Mouse (Mus musculus) megakaryocyte, embryonic 14.5 days (primary cell): ENCODE results near the gene Nkx2-5.

Experiments used
- FLI1 ChIP-seq: IDR thresholded peaks from 2 replicates; pipeline ENCODE4 v1.6.1; 2012; ENCODE audit warnings: low read length, inconsistent platforms, mixed read lengths
- GATA1 ChIP-seq: IDR thresholded peaks from 3 replicates; pipeline ENCODE4 v1.6.1; 2012; ENCODE audit warnings: mixed read lengths, low read length, inconsistent platforms, borderline replicate concordance

DNA sequence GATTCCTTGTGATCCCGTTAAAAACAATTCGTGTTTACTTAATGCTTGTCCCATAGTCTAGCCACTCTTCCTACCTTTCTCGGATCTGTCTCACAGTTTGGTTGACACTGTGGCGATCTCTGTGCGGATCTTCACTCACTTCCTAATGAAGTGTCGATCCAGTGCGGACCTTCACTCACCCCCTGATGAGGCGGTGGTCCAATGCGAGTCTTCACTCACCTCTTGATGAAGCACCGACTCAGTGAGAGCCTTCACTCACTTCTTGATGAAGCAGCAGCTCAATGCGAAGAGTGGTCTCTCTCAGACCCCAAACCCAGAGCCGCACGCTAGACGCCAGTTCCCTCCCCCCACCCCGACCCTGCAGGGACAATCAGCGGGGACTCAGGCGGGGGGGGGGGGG is 18.7 kb downstream of the Nkx2-5 start:
- TF ChIP-seq GATA1, result no peak
- TF ChIP-seq FLI1, result no peak
